Mouse (Mus musculus) spleen, adult 2 months (tissue): Measurements from ENCODE around the gene Rbm26. TPM values are rescaled to one million over a fixed set of nuclear protein-coding genes. Genes with fewer than 3 reads are reported as not detected.

ENCODE experiments used
- DNase-seq, 2 experiments: peaks; one replicate each; pipeline versions ENCODE4 v3.0.0 to v3.0.0-alpha.2; 2012 to 2021; ENCODE audit warnings: low spot score in 2 of 2, low read depth in 1 of 2
- H3K27ac ChIP-seq: fragments of 200-500 bp; 2 replicates; pipeline ENCODE4 v1.5.1; 2012; ENCODE audit warnings: low read length, inconsistent platforms; ENCODE audit not compliant: insufficient read depth
- H3K27me3 ChIP-seq: fragments of 200-500 bp; 2 replicates; pipeline ENCODE4 v1.6.1; 2012; ENCODE audit warnings: mild to moderate bottlenecking, moderate library complexity, low read length, inconsistent platforms; ENCODE audit not compliant: control insufficient read depth, insufficient read depth
- H3K36me3 ChIP-seq: fragments of 200-500 bp; 2 replicates; pipeline ENCODE4 v1.6.1; 2012; ENCODE audit warnings: mild to moderate bottlenecking, low read length, inconsistent platforms; ENCODE audit not compliant: control insufficient read depth, insufficient read depth
- H3K4me1 ChIP-seq: fragments of 200-500 bp; 2 replicates; pipeline ENCODE4 v1.6.1; 2011; ENCODE audit warnings: inconsistent platforms; ENCODE audit not compliant: control insufficient read depth, insufficient read depth, insufficient read length
- H3K4me3 ChIP-seq: fragments of 200-500 bp; 2 replicates; pipeline ENCODE4 v1.5.1; 2011; ENCODE audit warnings: mild to moderate bottlenecking, inconsistent platforms; ENCODE audit not compliant: insufficient read depth, insufficient read length; ENCODE audit errors: extremely low read depth
- CTCF ChIP-seq: fragments of 200-500 bp; IDR thresholded peaks from 2 replicates; pipeline ENCODE4 v1.5.1; 2011; ENCODE audit warnings: mild to moderate bottlenecking, inconsistent platforms; ENCODE audit not compliant: insufficient read depth, insufficient read length, insufficient replicate concordance; ENCODE audit errors: extremely low read depth
- POLR2A ChIP-seq: fragments of 200-500 bp; IDR thresholded peaks from 2 replicates; pipeline ENCODE4 v1.6.1; 2011; ENCODE audit warnings: low read depth, low read length, inconsistent platforms
- WGBS: fragments of 180-500 bp; shearing (Covaris S2); methylation state at CpG from one replicate; pipeline ENCODE4 v1.1.7; 2018; 5-methylcytosine and 5-hydroxymethylcytosine counted together
- polyA plus RNA-seq: library from polyadenylated mRNA; depleted of rRNA; stranded (reverse); fragments of >200 nt; gene quantifications from 2 replicates; pipeline ENCODE4 v1.2.3, GENCODE M21; 2012

The Rbm26 gene
- polyA plus RNA-seq, 1 experiment = 9.4 TPM

DNA sequence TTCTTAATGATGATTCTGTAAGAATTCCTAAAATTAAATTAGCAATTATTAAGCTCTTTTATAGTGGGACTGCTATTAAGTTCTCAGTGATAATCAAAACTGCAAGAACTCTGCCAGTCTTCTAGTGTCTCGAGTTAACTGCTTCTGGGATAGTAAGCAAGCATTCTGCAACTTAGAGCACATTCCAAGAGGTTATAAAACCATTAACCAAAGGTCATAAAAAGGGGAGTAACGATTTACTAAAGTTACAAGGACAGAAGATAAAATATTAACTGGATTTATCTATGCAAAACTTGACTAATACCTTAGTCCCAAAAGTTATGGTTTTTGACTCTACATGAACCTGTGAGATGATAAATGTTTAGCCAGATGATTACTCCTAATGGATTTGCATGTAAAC is 18.6 kb downstream of the Rbm26 start:
- DNase-seq = no peak
- H3K4me3 ChIP-seq = no peak overlapping the region
- H3K27me3 ChIP-seq = no peaks in the 10 kb centered on the region
- no peak for TF ChIP-seq CTCF
- 84% methylated on average over 2 of the region's 2 CpGs for WGBS
- H3K27ac ChIP-seq = no peak overlapping the region
- H3K36me3 ChIP-seq = peaks cover 6% of the 10 kb centered on the region
- no peaks in the 10 kb centered on the region; the same call in 1 of the 2 replicates for H3K4me1 ChIP-seq

DNA sequence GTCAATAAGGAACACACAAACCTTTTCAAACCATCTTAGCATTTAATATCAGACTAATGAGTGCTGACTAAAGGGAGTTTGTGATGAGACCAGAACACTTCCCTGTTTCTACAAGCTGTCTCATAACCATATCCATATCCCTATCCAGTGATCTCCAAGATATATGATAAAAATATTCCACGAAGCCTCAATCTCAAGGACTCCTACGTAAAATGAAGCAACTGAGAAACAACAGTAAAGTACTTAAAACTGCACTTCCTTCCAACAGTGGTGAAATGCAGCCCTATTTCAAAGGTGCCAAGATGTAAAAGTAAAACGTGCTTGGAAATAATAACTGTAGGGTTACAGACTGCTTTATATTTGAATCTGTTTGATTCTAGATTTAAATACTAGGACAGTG is 43.1 kb downstream of the Rbm26 start:
- no peak overlapping the region for H3K27ac ChIP-seq
- no peak for TF ChIP-seq CTCF
- TF ChIP-seq POLR2A = no peak
- WGBS = 95% methylated on average over 3 of the region's 3 CpGs
- H3K4me3 ChIP-seq = no peak overlapping the region
- DNase-seq = no peak
- H3K4me1 ChIP-seq = no peaks in the 10 kb centered on the region; the same call in 1 of the 2 replicates
- no peaks in the 10 kb centered on the region for H3K27me3 ChIP-seq
- H3K36me3 ChIP-seq = peaks cover 7% of the 10 kb centered on the region; the same call in 1 of the 2 replicates

DNA sequence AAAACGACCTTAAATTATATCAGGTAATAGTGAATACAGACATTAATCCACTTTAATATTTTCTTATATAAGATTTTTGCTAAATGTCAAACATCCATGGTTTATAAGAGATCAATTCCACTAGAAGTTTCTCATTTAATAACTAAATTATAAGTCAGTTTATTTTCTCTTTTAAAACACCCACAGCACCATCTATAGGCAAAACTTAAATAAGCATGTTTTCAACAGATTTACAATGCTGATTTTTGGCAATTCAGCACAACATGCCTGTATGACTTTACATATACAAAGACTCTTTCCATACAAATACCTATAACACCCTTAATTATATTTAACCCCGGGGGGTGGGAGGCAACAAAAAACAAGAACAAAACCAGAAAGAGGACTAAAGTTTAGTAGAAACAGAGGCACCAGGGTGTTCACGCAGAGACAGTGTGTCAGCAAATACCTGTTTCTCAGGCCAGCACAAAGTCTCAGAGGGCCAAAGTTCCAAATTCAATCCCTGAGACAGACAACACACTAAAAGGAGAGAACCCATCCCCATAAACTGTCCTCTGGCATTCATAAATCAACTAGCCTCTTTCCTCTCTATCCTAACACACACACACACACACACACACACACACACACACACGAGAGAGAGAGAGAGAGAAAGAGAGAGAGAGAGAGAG is 49.3 kb downstream of the Rbm26 start:
- no peak for DNase-seq
- H3K36me3 ChIP-seq = peaks cover 15% of the 10 kb centered on the region
- no peak for TF ChIP-seq POLR2A
- no peak for TF ChIP-seq CTCF
- H3K4me3 ChIP-seq = no peak overlapping the region
- WGBS = 94% methylated on average over 4 of the region's 4 CpGs
- H3K4me1 ChIP-seq = no peaks in the 10 kb centered on the region; the same call in 1 of the 2 replicates
- no peak overlapping the region for H3K27ac ChIP-seq
- H3K27me3 ChIP-seq = no peaks in the 10 kb centered on the region

DNA sequence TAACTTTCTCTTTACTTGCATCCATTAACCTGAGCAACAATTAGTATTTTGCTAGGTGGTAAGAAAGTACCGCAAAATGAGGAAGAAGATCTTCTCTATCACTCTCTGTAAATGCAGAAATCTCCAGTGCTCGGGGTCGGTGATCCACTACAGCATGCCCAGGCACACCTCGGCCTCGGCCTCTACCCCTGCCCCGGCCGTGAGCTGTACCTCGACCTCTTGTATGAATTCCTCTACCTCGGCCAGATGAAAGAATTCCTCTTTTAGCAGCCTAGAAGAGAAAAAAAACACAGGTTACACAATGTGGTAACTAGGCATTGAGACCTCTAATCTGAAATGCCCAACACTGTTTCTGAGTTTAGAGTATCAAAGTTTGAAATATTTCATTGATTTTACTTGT is 52.6 kb downstream of the Rbm26 start:
- H3K36me3 ChIP-seq = peaks cover 19% of the 10 kb centered on the region
- WGBS = 95% methylated on average over 9 of the region's 9 CpGs
- no peak overlapping the region for H3K27ac ChIP-seq
- H3K4me3 ChIP-seq = no peak overlapping the region
- no peaks in the 10 kb centered on the region for H3K4me1 ChIP-seq
- TF ChIP-seq POLR2A = no peak
- no peak for TF ChIP-seq CTCF
- no peak for DNase-seq
- H3K27me3 ChIP-seq = no peaks in the 10 kb centered on the region

DNA sequence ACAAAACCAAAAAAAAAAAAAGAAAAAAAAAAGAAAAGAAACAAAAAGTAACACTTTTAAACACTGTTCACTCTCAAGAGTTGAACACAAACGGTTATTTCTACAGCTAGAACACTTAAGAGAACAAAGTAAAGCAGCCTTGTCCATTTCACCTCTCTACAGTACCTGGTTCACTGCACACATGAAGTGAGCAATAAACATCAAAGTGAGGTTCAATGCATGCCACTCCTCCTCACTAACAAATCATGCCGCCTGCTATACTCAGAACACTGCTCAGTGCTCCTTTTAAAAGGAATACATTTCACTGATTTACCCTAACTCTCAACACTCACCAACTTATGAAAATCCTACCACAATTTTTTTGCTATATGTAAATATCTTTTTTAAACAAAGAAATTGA is 61.7 kb downstream of the Rbm26 start:
- no peak for DNase-seq
- 90% methylated on average over 2 of the region's 2 CpGs for WGBS
- no peak for TF ChIP-seq POLR2A
- no peak for TF ChIP-seq CTCF
- Histone ChIP-seq H3K4me3 (no peak overlapping the region), H3K27ac (no peak overlapping the region), H3K4me1 (no peaks in the 10 kb centered on the region), H3K27me3 (no peaks in the 10 kb centered on the region), H3K36me3 (peaks cover 12% of the 10 kb centered on the region; the same call in 1 of the 2 replicates)

DNA sequence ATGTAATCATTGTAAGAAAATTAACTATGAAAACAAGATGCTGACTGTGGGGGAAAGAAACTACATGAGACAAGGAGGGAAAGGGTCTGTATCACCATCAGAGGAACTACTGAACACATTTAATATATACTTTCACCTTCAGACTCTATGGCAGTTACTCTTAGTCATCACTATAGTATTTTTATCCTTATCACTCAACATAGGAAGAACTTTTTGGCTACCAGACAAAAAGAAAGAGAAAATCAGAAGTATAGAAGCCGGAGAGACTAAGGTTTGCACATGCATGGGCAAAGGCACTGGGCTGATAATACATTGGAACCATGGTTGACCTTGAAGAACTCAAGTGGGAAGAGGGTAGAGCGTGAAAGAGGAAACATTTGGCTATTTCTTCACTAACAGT is 70.9 kb downstream of the Rbm26 start:
- 89% methylated on average over 2 of the region's 2 CpGs for WGBS
- Histone ChIP-seq H3K27ac (no peak overlapping the region), H3K4me1 (no peaks in the 10 kb centered on the region), H3K36me3 (no peaks in the 10 kb centered on the region), H3K27me3 (no peaks in the 10 kb centered on the region), H3K4me3 (no peak overlapping the region)
- no peak for DNase-seq
- TF ChIP-seq POLR2A (no peak), CTCF (no peak)

DNA sequence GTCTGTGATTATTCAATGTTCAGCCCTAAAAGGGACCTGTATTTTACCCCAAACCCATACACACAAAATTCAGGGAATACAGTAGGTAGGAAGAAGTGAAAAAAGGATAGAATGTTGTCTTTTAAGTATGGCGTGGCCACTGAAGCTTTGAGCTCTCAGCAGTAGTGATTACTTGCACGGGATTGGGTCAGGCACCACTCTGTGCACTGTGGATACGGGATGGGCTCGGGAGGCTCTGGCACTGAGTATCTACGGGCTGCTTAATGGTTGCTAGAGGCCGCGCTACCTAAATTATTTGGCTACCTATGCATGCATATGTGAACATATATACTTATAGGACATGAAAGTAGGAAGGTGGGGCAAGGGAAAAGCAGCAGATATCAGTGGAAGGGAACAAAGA is 78.3 kb downstream of the Rbm26 start:
- H3K27ac ChIP-seq = no peak overlapping the region
- H3K4me1 ChIP-seq = no peaks in the 10 kb centered on the region
- no peaks in the 10 kb centered on the region for H3K36me3 ChIP-seq
- no peak overlapping the region for H3K4me3 ChIP-seq
- no peaks in the 10 kb centered on the region for H3K27me3 ChIP-seq
- TF ChIP-seq CTCF (no peak), POLR2A (no peak)
- 86% methylated on average over 7 of the region's 7 CpGs for WGBS
- no peak for DNase-seq
